Mouse (Mus musculus): ENCODE data around the gene Trim16. TPM values are rescaled to one million over a fixed set of nuclear protein-coding genes. Genes with fewer than 3 reads are reported as not detected.

Trim16 gene
- polyA plus RNA-seq, 1 experiment: 0.47 TPM

- Histone ChIP-seq H3K27me3 (replicated peaks) (peaks cover 8% of the 10 kb centered on the region), H3K36me3 (replicated peaks; ENCODE audit: low read length) (no peaks in the 10 kb centered on the region), H3K4me3 (replicated peaks) (no peak overlapping the region), H3K9me3 (no peaks in the 10 kb centered on the region), H3K4me1 (peaks cover 5% of the 10 kb centered on the region)
- no peak for TF ChIP-seq FLI1 (IDR thresholded peaks at IDR 0.05; ENCODE audit: low read length)
- no peak for TF ChIP-seq GATA1 (IDR thresholded peaks at IDR 0.05; ENCODE audit: borderline replicate concordance, low read length)
Observed at GRCm38 (mm10) chr11:62853334-62853733, 33.3 kb downstream of the Trim16 start.

DNA sequence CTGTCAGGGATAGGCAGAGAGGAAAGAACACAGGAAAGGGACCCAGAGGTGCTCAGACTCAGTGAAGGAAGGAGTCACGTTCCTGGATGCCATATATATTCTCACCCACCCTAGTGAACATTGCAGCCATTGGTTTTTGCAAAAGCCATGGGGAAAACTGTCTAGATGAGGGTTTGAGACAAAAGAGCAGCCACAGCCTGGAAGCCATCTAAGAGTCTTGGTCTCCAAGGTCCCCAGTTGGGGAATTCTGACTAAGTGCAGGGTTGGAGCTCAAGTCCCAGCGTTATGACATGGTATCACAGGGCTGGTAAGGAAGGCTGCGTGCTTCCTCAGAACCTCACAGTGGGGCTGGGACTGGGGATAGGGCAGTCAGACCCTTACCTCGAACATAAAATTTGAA, 45.5 kb downstream of the Trim16 start:
- no peak for TF ChIP-seq GATA1 (IDR thresholded peaks at IDR 0.05; ENCODE audit: borderline replicate concordance, low read length)
- TF ChIP-seq FLI1 (IDR thresholded peaks at IDR 0.05; ENCODE audit: low read length): no peak
- H3K27me3 ChIP-seq (replicated peaks): peaks cover 19% of the 10 kb centered on the region
- no peaks in the 10 kb centered on the region for H3K9me3 ChIP-seq
- no peak overlapping the region for H3K4me3 ChIP-seq (replicated peaks)
- H3K36me3 ChIP-seq (replicated peaks; ENCODE audit: low read length): no peaks in the 10 kb centered on the region
- no peaks in the 10 kb centered on the region for H3K4me1 ChIP-seq

DNA sequence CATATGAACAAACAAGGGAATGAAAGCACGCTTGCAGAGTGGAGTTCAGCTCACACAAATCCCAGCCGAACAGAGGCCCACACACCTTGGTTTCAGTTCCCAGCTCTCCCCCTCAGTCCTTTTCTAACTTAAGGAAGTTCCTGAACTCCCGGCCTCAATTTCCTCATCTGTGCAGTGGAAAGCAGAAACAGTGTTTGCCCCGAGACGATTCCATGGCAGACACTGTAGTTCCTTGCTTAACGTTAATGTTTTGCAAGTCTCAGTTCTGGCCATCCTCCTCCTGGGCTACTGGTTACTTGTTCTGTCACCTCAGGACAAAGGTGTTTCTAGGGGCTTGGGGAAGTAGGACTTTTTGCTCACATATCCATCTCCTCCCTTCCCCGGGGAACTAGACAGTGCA, 46.7 kb downstream of the Trim16 start:
- H3K27me3 ChIP-seq (replicated peaks): peaks cover 19% of the 10 kb centered on the region
- peaks cover 4% of the 10 kb centered on the region for H3K4me1 ChIP-seq
- TF ChIP-seq FLI1 (IDR thresholded peaks at IDR 0.05; ENCODE audit: low read length) (no peak), GATA1 (IDR thresholded peaks at IDR 0.05; ENCODE audit: borderline replicate concordance, low read length) (no peak)
- H3K4me3 ChIP-seq (replicated peaks): no peak overlapping the region
- H3K9me3 ChIP-seq: no peaks in the 10 kb centered on the region
- H3K36me3 ChIP-seq (replicated peaks; ENCODE audit: low read length): no peaks in the 10 kb centered on the region

- TF ChIP-seq GATA1 (IDR thresholded peaks at IDR 0.05; ENCODE audit: borderline replicate concordance, low read length) (no peak), FLI1 (IDR thresholded peaks at IDR 0.05; ENCODE audit: low read length) (no peak)
- no peaks in the 10 kb centered on the region for H3K36me3 ChIP-seq (replicated peaks; ENCODE audit: low read length)
- H3K4me3 ChIP-seq (replicated peaks): no peak overlapping the region
- H3K27me3 ChIP-seq (replicated peaks): peaks cover 16% of the 10 kb centered on the region
- H3K4me1 ChIP-seq: peaks cover 5% of the 10 kb centered on the region
- no peaks in the 10 kb centered on the region for H3K9me3 ChIP-seq
Observed at GRCm38 (mm10) chr11:62869201-62869600, 49.2 kb downstream of the Trim16 start.

- TF ChIP-seq GATA1 (IDR thresholded peaks at IDR 0.05; ENCODE audit: borderline replicate concordance, low read length) (no peak), FLI1 (IDR thresholded peaks at IDR 0.05; ENCODE audit: low read length) (no peak)
- Histone ChIP-seq H3K4me3 (replicated peaks) (no peak overlapping the region), H3K36me3 (replicated peaks; ENCODE audit: low read length) (no peaks in the 10 kb centered on the region), H3K27me3 (replicated peaks) (peaks cover 17% of the 10 kb centered on the region), H3K9me3 (no peaks in the 10 kb centered on the region), H3K4me1 (peaks cover 9% of the 10 kb centered on the region)
Observed at GRCm38 (mm10) chr11:62869715-62870371, 49.8 kb downstream of the Trim16 start.

DNA sequence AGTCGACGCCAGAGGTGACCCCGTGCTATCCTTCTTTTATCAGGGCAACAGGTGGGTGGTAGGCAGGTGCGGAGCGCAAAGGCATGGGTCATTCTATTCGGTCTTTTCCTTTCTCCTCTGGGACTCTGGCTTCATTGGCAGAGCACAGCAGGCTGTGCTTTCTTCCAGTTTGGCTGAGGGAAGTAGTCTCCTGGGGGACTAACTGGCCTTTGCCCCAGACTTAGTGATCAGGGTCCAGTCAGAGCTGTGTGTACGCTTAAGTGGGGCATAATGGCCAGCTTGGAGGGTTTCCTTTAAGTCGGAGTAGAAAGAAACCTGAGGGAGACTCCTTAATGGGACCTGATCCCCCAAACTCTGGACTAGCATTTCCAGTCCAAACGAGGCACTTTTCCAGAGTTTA, 53.4 kb downstream of the Trim16 start:
- TF ChIP-seq GATA1 (IDR thresholded peaks at IDR 0.05; ENCODE audit: borderline replicate concordance, low read length) (no peak), FLI1 (IDR thresholded peaks at IDR 0.05; ENCODE audit: low read length) (no peak)
- Histone ChIP-seq H3K9me3 (no peaks in the 10 kb centered on the region), H3K27me3 (replicated peaks) (peaks cover 7% of the 10 kb centered on the region), H3K36me3 (replicated peaks; ENCODE audit: low read length) (no peaks in the 10 kb centered on the region), H3K4me1 (peaks cover 12% of the 10 kb centered on the region), H3K4me3 (replicated peaks) (no peak overlapping the region)

GRCm38 (mm10) chr11:62875696-62876095, 55.7 kb downstream of the Trim16 start:
- peaks cover 20% of the 10 kb centered on the region for H3K4me1 ChIP-seq
- H3K9me3 ChIP-seq: no peaks in the 10 kb centered on the region
- H3K36me3 ChIP-seq (replicated peaks; ENCODE audit: low read length): no peaks in the 10 kb centered on the region
- H3K27me3 ChIP-seq (replicated peaks): peaks cover 3% of the 10 kb centered on the region
- no peak overlapping the region for H3K4me3 ChIP-seq (replicated peaks)
- TF ChIP-seq GATA1 (IDR thresholded peaks at IDR 0.05; ENCODE audit: borderline replicate concordance, low read length) (no peak), FLI1 (IDR thresholded peaks at IDR 0.05; ENCODE audit: low read length) (no peak)

DNA sequence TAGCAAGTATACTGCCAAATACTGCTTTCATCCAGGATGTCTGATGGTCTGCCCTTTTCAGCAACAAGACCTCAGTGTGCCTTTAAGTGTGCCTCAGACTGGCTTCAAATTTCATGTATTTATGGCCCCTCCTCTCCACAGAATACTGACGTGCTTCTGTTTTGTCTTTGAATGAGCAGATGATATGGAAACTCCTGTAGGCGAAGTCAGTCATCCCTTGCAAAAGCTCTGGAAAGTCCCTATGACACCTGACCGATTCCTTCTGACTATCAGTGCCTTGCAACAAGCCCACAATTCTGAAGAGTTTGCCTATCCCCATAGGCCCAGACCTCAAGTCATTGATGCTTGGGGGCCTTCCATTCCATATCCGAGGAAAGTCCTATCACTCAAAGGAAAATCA, 56.4 kb downstream of the Trim16 start:
- Histone ChIP-seq H3K4me1 (peaks cover 24% of the 10 kb centered on the region), H3K9me3 (no peaks in the 10 kb centered on the region), H3K4me3 (replicated peaks) (no peak overlapping the region), H3K27me3 (replicated peaks) (peaks cover 3% of the 10 kb centered on the region), H3K36me3 (replicated peaks; ENCODE audit: low read length) (no peaks in the 10 kb centered on the region)
- TF ChIP-seq FLI1 (IDR thresholded peaks at IDR 0.05; ENCODE audit: low read length): no peak
- no peak for TF ChIP-seq GATA1 (IDR thresholded peaks at IDR 0.05; ENCODE audit: borderline replicate concordance, low read length)

DNA sequence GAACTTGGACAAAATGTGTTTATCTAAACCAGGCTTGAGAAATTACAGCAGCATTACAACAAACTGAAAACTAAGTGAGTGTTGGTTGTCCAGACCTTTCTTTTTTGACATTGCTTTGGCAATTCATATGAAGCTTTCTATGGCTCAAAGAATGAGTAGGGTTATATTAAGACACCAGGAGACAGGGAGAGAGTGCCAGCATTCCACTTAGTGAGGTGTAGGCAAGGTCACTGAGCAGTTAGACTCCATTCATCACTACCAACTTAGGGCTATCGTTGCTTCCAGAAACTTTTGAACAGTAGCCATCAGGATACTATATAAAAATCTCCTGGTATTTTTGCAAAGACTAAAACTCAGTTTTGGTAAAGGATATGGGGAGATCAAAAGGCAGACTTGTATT, 57.4 kb downstream of the Trim16 start:
- H3K27me3 ChIP-seq (replicated peaks): peaks cover 3% of the 10 kb centered on the region
- H3K4me1 ChIP-seq: peaks cover 25% of the 10 kb centered on the region
- peaks cover 9% of the 10 kb centered on the region for H3K36me3 ChIP-seq (replicated peaks; ENCODE audit: low read length)
- H3K9me3 ChIP-seq: no peaks in the 10 kb centered on the region
- TF ChIP-seq FLI1 (IDR thresholded peaks at IDR 0.05; ENCODE audit: low read length) (no peak), GATA1 (IDR thresholded peaks at IDR 0.05; ENCODE audit: borderline replicate concordance, low read length) (no peak)
- no peak overlapping the region for H3K4me3 ChIP-seq (replicated peaks)

- peak overlapping the region; percentile 99 for H3K4me3 ChIP-seq (replicated peaks)
- H3K27me3 ChIP-seq (replicated peaks): peaks cover 3% of the 10 kb centered on the region
- H3K9me3 ChIP-seq: no peaks in the 10 kb centered on the region
- H3K36me3 ChIP-seq (replicated peaks; ENCODE audit: low read length): peaks cover 21% of the 10 kb centered on the region
- TF ChIP-seq GATA1 (IDR thresholded peaks at IDR 0.05; ENCODE audit: borderline replicate concordance, low read length): no peak
- no peak for TF ChIP-seq FLI1 (IDR thresholded peaks at IDR 0.05; ENCODE audit: low read length)
- peaks cover 35% of the 10 kb centered on the region for H3K4me1 ChIP-seq
Observed at GRCm38 (mm10) chr11:62878728-62879127, 58.7 kb downstream of the Trim16 start.
